Mouse (Mus musculus) erythroblast, embryonic 14.5 days (primary cell): ENCODE results near the gene Aebp1.

Source experiments
- GATA1 ChIP-seq: IDR thresholded peaks from 2 replicates; pipeline ENCODE4 v1.6.1; 2012; ENCODE audit warnings: low read length, inconsistent platforms, mixed read lengths
- TAL1 ChIP-seq: IDR thresholded peaks from 3 replicates; pipeline ENCODE4 v1.6.1; 2012; ENCODE audit warnings: low read length, inconsistent platforms, mixed read lengths

GRCm38 (mm10) chr11:5856479-5857130 is 5.1 kb upstream of the Aebp1 start:
- no peak for TF ChIP-seq GATA1
- no peak for TF ChIP-seq TAL1
